Mouse (Mus musculus) adrenal gland, postnatal 10 days (tissue): ENCODE data around the gene Zfp386. TPM values are rescaled to one million over a fixed set of nuclear protein-coding genes. Genes with fewer than 3 reads are reported as not detected.
"Not testable (repeated sequence)": the region's sequence is repeated elsewhere in the genome, so short reads cannot be mapped to it uniquely, and the experiment has no call there.

Experiments
- DNase-seq: peaks from one replicate; pipeline ENCODE4 v3.0.0; 2021; ENCODE audit warnings: mixed read lengths
- long read RNA-seq, 2 experiments: library from polyadenylated mRNA; stranded (forward); transcript quantifications; one replicate each; pipeline ENCODE4 v2.0.0; 2021
- total RNA-seq, 2 experiments: library from RNA; stranded (reverse); gene quantifications; 2 replicates each; pipeline ENCODE4 v1.2.3; 2021

Gene Zfp386
- total RNA-seq = 10 to 100 TPM; 33.8 to 49.5 TPM
- long read RNA-seq, experiment 1, transcript Zfp386-201 (3 exons, 1,958 nt) = major isoform, 23 of 52 reads
- long read RNA-seq, experiment 1, partial matches to known transcripts = 23 of 52 reads
- long read RNA-seq, experiment 1, other reads (novel, unspliced or antisense) = 6 of 52 reads
- long read RNA-seq, experiment 2, transcript Zfp386-201 (3 exons, 1,958 nt) = major isoform, 15 of 32 reads
- long read RNA-seq, experiment 2, partial matches to known transcripts = 10 of 32 reads
- long read RNA-seq, experiment 2, other reads (novel, unspliced or antisense) = 6 of 32 reads

DNA sequence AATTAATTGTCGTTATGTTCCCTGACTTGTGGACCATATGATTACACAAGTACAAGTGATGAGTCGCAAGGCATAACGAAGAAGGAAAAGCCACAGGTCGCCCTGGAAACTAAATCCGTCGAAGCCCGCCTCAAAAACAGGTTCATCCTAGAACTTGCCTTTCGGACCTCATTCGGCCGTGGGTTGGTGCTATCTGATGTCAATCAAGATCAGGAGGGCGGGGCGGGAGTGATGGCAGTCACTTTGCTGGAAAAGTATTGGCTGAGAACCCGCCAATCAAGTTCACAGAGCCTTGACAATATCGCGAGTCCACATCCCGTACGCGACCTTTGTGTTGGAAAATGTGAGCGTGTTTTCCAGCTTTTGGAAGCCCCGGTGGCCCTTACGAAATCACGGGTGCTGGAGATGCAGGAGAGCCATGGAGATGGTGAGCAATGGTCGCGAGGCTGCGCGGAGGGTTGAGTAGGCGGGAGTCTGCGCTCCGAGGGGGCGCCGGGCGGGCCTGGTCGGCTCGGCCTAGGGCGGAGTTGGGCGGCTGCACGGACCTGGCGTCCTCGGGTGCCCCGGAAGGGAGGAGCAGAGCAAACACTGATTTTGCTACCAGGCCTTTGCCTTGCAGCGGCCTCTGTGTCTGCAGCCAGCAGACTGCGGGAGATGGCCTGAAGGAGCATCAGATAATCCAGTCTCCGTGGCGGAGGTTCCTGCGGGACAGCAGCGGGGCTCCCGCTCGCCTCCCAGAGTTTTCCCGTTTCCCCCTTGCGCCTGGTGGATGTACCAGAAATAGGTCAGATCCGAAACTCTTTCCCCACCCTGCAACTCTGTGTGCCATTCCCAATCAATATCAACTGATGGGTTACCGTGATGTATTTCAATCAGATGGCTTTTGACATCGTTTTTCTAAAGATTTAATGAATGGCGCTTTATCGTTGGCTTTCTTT lies at the start of gene Zfp386:
TSS of gene Zfp386 (plus strand) at position 285 of the 938 bp plus-strand sequence.
- DNase-seq = peak; percentile 99

GRCm38 (mm10) chr12:115999784-116000183 lies 47.7 kb upstream of the Zfp386 start:
- DNase-seq = not testable (repeated sequence)

GRCm38 (mm10) chr12:116002946-116003345 lies 44.6 kb upstream of the Zfp386 start:
- not testable (repeated sequence) for DNase-seq

DNA sequence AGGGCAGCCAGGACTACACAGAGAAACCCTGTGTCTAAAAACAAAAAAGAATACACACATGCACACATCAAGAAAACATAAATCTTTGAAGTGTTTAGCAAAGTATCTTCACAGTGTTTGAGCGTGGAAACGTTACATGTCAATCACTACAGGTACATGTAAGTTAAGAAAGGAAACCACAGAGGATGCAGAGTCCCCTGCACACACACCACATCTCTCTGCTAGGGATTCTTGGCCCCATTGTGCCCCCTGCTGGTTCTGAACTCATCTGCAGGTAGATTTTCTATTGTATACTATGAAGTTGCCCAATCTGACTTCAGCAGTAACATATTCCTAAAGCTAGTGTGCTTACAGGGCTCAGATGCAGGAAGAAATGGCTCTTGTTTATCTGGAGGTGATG lies 36.7 kb upstream of the Zfp386 start:
- peak; percentile 6 for DNase-seq

- DNase-seq = no peak
These were observed 19.4 kb upstream of the Zfp386 start for GRCm38 (mm10) chr12:116028095-116028494.

DNA sequence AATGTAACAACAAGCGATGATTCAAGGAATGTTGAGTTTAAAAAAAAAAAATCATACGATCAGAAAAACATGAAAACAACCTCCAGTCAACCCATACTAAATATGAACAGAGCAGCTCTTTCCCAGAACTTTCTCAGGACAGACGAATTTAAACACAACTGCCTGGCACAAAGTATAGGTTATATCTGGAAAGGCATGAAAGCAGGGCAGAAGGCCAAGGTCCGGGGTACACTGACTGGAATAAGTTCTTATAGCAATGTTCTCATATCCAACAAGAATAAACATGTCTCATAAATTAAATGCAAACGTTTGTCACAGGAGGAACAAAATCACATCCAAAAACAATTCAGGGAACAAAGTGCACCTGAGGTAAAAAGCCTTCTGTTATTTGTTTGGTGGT lies 12.2 kb upstream of the Zfp386 start:
- no peak for DNase-seq

DNA sequence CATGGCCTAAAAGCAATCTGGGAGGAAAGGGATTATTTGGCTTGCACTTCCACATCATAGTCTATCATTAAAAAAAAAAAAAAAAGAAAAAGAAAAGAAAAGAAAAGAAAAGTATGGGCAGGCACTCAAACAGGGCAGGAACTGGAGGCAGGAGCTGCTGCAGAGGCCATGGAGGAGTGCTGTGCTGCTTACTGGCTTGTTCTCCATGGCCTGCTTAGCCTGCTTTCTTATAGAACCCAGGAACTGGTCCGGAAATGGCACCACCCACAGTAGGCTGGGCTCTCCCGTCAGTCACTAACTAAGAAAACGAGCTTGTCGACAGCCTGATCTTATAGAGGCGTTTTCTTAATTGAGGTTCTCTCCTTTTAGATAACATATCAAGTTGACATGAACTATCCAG lies 2.7 kb upstream of the Zfp386 start:
- no peak for DNase-seq

GRCm38 (mm10) chr12:116048766-116049165 lies 1.2 kb downstream of the Zfp386 start:
- DNase-seq = no peak

DNA sequence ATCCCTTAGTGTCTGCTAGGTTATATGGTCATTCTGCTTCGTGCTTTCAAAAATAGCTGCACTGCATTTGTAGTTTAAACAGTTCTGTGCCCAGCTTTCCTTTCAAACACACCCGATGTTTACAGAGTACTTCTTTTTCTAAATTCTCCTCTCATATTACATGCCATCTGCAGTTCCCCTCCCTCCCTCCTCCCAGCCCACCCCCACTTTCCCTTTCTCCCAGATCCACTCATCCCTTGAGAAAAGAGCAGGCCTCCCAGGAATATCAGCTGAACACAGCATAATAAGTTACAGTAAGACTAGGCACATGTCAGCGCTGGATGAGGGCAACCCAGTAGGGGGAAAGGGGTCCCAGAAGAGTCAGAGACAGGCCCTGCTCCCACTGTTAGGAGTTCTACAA lies 1.7 kb downstream of the Zfp386 start:
- peak; percentile 26 for DNase-seq

GRCm38 (mm10) chr12:116049701-116050100 lies 2.2 kb downstream of the Zfp386 start:
- peak; percentile 20 for DNase-seq

DNA sequence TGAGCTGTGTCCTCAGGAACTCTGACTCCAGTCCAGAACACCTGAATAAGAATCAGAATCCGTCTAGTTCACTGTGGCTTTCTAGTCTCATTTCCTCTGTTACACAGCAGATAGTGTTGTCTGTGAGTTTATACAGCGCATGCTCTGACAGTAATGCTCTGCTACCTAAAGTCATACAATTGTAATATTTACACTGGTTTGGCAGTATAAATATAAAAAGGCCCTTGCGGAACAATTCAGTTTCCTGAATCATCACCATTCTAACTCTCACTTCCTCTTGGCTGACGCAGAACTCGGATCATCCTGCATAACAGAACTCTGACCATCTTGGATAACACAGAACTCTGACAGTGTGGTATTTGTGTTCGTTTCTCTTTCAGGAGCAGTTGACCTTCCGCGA lies 6.8 kb downstream of the Zfp386 start:
- no peak for DNase-seq

- no peak for DNase-seq
These were observed 8.6 kb downstream of the Zfp386 start for GRCm38 (mm10) chr12:116056112-116056511.

DNA sequence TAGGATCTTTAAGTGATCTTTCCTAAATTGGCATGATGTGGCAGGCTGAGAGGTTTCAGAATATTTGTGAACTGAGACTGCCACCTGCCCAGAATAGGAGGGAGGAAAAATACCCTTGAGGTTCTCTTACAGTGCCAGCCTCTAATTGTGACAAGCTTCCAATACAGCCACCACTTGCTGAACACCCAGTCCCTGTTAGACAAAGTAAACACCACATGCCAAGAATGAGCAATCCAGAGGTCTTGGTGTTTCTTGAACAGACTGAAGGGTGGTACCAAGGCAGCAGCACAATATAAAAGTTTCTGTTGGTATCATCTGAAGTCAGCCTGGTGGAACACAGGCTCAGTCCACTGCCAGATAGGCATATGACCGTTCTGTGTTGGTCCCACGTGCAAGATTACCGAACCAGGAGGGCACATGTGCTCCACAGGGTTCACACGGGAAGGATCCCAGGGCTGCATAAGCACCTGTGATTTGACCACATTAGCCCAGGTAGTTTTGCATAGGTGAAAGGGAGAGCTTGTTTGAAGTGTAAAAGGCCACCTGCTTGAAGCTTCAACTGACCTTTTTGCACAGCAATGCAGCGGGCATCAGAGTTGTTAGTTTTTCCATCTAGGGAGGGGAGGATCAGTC lies 14.2 kb downstream of the Zfp386 start:
- no peak for DNase-seq

DNA sequence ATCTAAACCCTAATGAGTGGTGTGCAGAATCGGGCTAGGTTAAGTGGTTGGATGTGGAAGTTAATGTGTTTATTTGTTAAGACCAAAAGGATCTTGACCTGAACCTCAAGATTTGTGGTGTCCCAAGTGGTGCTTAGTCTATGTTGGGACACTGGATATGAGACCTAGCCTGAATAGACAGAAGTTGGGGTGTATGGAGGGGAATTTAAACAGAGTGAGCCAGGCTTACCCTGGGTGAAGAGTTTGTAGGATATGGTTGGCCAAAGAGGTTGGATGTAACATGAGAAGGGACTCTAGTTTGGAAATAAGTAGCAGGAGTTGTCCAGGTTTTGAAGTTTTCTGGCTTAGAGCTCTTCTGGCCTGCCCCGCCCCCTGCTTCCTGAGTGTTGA lies 14.7 kb downstream of the Zfp386 start:
- DNase-seq = no peak

DNA sequence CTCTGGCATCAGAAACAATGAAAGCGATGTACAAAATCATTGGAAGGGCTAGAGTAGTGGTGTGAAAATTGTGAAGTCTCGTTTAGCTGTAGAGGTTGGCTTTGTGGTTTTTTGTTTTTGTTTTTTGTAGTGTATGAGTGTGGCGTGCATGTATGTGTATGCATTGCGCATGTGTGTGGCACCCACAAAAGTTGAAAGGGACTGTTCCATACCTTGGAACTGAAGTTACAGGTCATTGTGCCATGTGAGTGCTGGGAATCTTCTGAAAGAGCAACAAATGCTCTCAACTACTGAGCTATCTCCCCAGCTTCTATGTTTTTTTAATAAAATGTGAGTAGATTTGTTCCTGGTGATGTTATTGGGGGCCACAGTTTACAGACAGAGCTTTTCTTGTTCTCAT lies 15.5 kb downstream of the Zfp386 start:
- DNase-seq = no peak

GRCm38 (mm10) chr12:116071023-116071422 lies 23.5 kb downstream of the Zfp386 start:
- peak; percentile 55 for DNase-seq

DNA sequence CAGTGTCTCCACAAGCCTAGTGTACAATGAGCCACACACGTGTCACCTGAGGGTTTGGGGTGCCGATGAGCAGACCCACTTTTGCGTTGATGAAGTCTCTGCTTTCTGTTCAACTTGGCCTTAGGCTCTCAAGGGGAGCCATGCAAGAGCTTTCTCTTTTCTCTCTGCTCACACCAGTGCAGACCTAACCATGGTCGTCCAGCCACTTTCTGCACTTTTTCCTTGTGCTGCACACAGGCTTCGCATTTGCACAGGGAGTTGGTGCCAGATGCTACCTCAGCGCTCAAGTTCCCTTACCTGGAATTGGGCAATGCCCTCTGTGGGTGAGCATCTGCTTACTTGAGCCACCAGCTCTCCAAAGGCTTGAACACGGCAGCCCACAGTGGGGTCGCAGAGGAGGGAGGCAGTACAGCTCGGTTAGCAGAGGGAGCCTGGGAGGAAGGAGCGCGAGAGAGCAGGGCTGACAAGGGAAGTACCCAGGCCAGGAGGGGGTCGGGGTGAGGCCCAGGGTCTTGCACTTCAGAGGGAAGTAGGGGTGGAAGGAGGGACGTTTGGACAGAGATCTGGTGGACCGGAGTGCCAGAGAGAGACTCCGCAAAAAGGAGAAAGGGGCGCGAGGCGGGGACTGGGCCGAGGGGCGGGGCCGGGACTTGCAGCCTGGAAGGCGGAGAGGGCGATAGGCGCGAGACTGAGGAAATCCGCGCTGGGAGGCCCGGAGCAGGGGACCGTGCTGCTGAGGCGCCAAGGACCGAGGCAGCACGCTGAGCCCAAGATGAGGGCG lies 29.7 kb downstream of the Zfp386 start, which contains the start of gene Vipr2:
TSS of gene Vipr2 (plus strand) at position 653 of the 781 bp plus-strand sequence.
- peak; percentile 74 for DNase-seq

GRCm38 (mm10) chr12:116077855-116078366 lies 30.4 kb downstream of the Zfp386 start:
- no peak for DNase-seq

- no peak for DNase-seq
These were observed 35.6 kb downstream of the Zfp386 start for GRCm38 (mm10) chr12:116083125-116083524.

GRCm38 (mm10) chr12:116084294-116084693 lies 36.8 kb downstream of the Zfp386 start:
- DNase-seq = no peak

DNA sequence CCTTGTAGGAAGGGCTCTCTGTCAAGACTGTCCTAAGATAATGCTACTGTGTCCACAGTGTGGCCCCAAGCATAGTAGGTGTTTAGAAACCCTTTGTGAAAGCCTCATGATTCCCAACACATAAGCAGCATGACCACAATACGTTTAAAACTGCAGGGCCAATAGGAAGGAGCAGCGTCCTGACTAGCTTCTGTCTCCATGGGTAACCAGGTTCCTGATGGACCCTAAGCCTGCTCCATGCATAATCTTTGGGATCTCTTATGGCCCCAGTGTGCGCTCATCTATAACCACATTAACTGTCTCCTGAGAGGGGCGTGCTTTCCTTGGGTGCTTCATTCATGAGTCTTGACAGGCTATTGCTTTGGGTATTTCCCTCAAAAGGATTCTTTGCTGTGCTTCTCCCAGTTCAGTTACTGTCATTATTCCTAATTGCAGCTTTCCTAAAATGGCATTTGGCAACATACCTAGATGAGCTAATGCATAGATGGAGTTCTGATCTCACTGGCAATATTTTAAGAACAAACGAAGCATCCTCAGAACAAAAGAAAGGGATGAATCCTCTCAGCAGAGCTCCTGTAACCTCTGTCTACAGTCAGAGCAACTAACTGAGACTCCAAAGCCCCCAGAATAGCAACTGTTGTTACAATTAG lies 39.6 kb downstream of the Zfp386 start:
- DNase-seq = no peak
